Mouse (Mus musculus) heart, adult 8-10 months (tissue): ENCODE measurements around the gene Rusc2. TPM values are rescaled to one million over a fixed set of nuclear protein-coding genes. Genes with fewer than 3 reads are reported as not detected.

Experiments
- DNase-seq: peaks from one replicate; pipeline ENCODE4 v3.0.0; 2022; ENCODE audit warnings: low spot score
- total RNA-seq, 4 experiments: library from RNA; stranded (reverse); gene quantifications; 2 replicates each; pipeline ENCODE4 v1.2.4; 2022

Rusc2 gene
- total RNA-seq, 4 experiments from 2014 or later, result 47.4 to 58.6 (median 48.9) TPM

- DNase-seq, result peak; percentile 99
These were observed 60.3 kb downstream of the Rusc2 start for GRCm38 (mm10) chr4:43442044-43442443.

DNA sequence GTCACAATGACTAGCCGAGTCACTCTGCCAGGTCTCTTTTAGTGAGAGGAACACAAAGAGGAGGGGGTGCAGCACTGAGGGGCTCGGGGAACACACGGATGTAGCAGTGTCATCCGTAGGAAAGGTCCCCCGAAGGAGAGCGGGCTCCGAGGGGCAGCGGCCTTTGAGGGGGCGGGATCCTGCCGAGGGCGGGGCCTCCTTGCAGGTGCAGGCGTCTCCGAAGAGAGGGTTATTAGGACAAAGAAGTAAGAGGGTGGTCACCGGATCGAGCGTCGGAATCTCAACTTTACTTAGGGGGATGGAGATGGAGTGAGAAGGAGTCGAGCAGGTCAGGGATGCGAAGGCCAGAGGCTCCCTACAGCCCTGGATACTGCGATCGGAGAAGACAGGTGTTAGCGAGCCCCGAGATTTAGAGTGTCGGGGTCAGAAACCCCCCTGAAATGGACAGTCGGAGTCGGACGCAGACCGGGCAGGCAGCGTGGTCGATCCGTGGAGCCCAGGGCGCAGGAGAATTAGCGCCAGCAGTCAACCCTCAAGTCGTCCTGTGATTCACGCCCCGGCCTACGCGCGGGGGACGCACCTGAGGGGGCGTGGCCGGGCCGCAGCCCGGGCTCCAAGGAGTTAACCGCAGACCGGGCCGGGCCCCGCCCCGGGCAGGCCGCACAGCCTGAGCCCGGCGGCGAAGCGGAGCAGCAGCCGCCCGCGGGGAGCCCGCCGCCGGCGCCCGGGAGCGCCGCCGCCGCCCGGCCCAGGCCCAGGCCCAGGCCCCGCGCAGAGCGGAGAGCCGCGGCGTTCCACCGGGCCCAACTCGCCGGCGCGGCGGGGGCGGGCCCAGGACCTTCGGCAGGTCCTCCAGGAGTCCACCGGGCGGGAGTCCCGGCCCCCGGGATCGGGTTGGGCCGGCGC lies 60.9 kb downstream of the Rusc2 start:
- DNase-seq, result no peak

DNA sequence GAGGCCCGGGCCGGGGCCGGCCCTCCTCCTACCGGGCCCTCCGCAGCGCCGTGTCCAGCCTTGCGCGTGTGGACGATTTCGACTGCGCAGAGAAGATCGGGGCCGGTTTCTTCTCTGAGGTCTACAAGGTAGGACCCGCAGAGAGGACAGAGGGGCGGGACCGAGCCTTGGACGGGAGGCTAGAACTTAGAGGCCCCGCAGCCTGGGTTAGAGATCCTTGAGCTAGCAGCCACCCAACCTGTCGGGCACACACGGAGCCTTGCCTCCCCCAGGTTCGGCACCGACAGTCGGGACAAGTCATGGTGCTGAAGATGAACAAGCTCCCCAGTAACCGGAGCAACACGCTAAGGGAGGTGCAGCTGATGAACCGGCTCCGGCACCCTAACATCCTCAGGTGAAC lies 61.7 kb downstream of the Rusc2 start:
- DNase-seq, result no peak

GRCm38 (mm10) chr4:43447251-43447650 lies 65.5 kb downstream of the Rusc2 start:
- DNase-seq, result no peak

DNA sequence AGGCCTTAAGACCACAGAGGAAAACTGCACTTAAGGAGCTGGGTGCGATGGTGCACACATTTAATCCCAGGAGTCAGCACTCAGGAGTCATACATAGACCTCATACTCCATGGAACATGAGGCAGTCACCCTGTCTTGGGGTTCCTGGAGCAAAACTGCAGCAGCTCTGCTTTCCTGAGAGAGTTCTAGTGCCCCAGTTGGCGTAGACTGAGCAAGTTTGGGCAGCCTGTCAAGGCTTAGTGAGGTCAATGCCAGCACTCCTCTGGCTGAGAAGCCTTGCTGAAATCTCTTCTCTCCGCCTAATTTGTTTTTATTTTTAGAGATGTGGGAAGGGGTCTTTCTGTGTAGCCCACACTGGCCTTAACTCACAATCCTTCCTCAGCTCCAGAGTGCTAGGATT lies 66.8 kb downstream of the Rusc2 start:
- DNase-seq, result no peak

- no peak for DNase-seq
These were observed 70.5 kb downstream of the Rusc2 start for GRCm38 (mm10) chr4:43452315-43452714.

- DNase-seq, result no peak
These were observed 71.6 kb downstream of the Rusc2 start for GRCm38 (mm10) chr4:43453413-43453812.

DNA sequence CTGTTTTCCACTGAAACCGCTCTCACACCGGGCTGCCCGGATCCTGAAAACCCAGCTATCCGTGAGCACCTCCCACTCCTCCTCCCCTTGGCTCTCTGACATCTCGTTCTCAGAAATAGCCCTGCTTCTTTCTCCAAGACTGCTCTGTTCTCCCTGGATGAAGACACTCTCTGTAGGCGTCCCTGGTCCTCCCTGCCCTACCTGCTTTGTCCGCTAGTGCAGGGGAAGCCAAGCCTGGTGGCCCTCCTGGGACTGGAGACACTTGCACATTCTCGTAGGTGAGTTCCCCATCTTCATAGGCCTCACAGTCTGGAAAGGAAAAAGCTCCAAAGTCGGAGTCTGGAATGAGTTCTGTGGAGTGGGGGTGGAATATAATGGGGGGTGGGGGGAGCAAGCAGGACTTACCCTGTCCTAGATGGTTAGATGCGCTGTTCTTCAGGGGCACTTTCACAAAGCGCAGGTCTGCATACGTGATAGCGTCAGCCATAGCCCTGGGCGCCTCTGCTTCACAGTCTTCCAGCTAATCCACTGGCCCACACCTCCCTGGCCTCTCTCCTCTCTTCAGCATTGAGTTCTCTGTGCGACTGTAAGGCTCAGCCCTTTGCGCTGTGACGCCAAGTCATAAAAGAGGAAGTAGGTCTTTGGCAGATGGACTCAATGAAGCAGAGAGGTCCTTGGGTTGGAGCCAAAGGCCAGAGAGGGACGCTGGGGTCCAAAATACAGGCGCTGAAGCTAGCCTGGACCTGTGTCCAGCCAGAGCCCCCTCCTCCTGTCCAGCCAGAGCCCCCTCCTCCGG lies 72.5 kb downstream of the Rusc2 start, which contains the start of gene Cd72:
TSS of gene Cd72 (minus strand) at position 588 of the 796 bp plus-strand sequence.
- DNase-seq, result no peak

DNA sequence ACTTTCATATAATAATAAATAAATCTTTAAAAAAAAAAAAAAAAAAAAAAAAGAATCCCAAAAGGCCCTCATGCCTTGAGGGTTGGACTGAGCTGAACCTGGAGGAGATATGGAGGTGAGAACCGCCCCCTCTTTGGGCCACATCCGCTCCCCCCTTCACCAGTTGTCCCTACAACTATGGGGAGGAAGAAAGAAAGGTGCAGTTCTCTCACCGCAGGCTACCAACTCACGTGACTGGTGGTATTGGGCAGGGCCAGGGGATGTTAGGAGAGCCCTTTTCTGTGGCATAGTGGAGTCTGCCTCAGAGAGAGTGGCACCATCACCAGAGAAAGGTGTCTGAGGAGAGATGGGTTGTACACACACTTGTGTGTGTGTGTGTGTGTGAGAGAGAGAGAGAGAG lies 74.7 kb downstream of the Rusc2 start:
- DNase-seq, result no peak

GRCm38 (mm10) chr4:43457124-43457523 lies 75.3 kb downstream of the Rusc2 start:
- DNase-seq, result no peak

- no peak for DNase-seq
These were observed 81.3 kb downstream of the Rusc2 start for GRCm38 (mm10) chr4:43463102-43463501.

DNA sequence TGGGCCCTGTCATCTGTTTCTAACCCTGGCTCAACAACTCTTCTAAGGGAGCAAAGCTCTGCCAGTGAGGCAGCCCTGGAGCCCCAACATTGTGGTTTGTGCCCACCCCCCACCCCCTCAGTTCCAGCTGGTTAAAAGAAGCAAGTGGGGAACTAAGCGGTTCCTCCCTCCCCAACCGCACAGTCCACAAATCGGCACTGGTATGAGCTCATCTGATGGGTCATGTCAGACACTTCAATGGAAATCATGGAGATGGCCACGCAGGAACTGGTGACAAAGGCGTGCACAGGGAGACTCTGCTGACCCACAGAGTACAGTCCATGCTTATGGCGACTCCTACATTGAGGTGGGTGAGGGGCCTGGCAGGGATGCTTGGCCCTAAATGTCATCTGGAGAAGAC lies 84.2 kb downstream of the Rusc2 start:
- DNase-seq, result no peak

- no peak for DNase-seq
These were observed 85.1 kb downstream of the Rusc2 start for GRCm38 (mm10) chr4:43466872-43467271.

DNA sequence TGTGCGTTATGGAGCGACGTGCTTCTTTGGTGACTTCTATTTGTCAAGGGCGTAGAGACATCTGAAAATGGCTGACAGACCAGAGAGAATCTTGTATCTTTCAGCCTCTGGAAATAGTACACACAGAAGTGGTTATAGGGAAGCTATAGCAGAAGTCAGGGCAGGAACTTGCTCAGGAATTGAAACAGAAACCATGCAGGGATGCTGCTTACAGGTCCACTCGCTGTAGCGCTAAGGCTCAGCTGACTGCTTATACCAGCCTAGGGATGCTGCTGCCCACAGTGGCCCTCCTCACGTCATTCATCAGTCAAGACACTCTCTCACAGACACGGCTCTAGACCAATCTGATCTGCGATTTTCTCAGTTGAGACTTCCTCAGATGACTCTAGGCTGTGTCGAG lies 88.5 kb downstream of the Rusc2 start:
- DNase-seq, result no peak

DNA sequence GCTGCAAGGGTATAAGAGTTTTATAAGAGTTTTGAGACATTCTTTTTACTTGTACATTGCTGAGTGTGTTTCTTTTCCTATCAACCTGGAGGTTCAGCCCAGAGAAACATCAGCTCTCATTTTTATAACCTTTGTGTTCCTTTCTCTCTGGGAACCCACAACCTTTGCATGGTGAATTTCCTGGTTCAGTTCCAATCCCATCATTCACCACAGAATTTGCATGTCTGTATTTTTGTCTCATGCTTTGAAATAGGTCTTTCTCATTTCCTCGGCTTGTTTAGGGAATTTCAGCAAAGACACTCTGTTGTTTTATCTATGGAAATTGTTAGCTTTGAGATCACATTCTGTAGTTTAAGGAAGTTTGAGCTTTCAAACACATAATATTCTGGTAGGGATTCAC lies 91.9 kb downstream of the Rusc2 start:
- DNase-seq, result no peak

- no peak for DNase-seq
These were observed 94.8 kb downstream of the Rusc2 start for GRCm38 (mm10) chr4:43476604-43477003.

Other genes with a start within 250 kb of the Rusc2 start
- gene Atp8b5, start 114.8 kb upstream of the Rusc2 start, total RNA-seq, result under 1 TPM in 1 of 4 experiments, not detected in 3; 0.09 TPM
- gene Fam166b, start 47.2 kb downstream of the Rusc2 start, total RNA-seq, result not detected
- 10 to 100 TPM; 31.3 to 38.2 (median 35.2) TPM for gene Tesk1, start 60.0 kb downstream of the Rusc2 start, total RNA-seq
- gene Cd72, start 72.6 kb downstream of the Rusc2 start, total RNA-seq, result 1 to 10 TPM in 1 of 4 experiments, under 1 TPM in 3; 0.24 to 1.1 (median 0.69) TPM
- not detected for gene Sit1, start 101.8 kb downstream of the Rusc2 start, total RNA-seq
- 10 to 100 TPM; 28.7 to 39.4 (median 32.4) TPM for gene Ccdc107, start 110.9 kb downstream of the Rusc2 start, total RNA-seq
- not detected for gene Arhgef39, start 117.7 kb downstream of the Rusc2 start, total RNA-seq
- gene Car9, start 125.0 kb downstream of the Rusc2 start, total RNA-seq, result 1 to 10 TPM in 1 of 4 experiments, under 1 TPM in 3; 0.25 to 1.0 (median 0.52) TPM
- 10 to 100 TPM; 25.4 to 34.9 (median 31.1) TPM for gene Tpm2, start 141.8 kb downstream of the Rusc2 start, total RNA-seq
- 10 to 100 TPM; 39.7 to 48.8 (median 43.2) TPM for gene Creb3, start 180.4 kb downstream of the Rusc2 start, total RNA-seq
- 100 to 1,000 TPM in 2 of 4 experiments, 10 to 100 TPM in 2; 96.1 to 117 (median 101) TPM for gene Tln1, start 180.7 kb downstream of the Rusc2 start, total RNA-seq
- 10 to 100 TPM; 31.3 to 39.6 (median 34.6) TPM for gene Rgp1, start 196.7 kb downstream of the Rusc2 start, total RNA-seq
- gene Gba2, start 196.9 kb downstream of the Rusc2 start, total RNA-seq, result 10 to 100 TPM; 11.7 to 14.0 (median 13.0) TPM
- under 1 TPM in 1 of 4 experiments, not detected in 3; 0.52 TPM for gene Msmp, start 202.5 kb downstream of the Rusc2 start, total RNA-seq
- 10 to 100 TPM; 41.4 to 57.5 (median 44.0) TPM for gene Npr2, start 250.0 kb downstream of the Rusc2 start, total RNA-seq